Mouse (Mus musculus) embryonic fibroblast, embryonic 13.5 days (primary cell): ENCODE results near the gene Tmem35b. TPM values are rescaled to one million over a fixed set of nuclear protein-coding genes. Genes with fewer than 3 reads are reported as not detected.
A peak's percentile ranks its signal among the peaks of the same experiment; 100 is the strongest.

Experiments used
- H3K27ac ChIP-seq: 2 replicates; pipeline ENCODE4 v1.5.1; 2012; ENCODE audit warnings: low read length, control low read depth, inconsistent platforms; ENCODE audit not compliant: insufficient read depth
- H3K4me1 ChIP-seq: 2 replicates; pipeline ENCODE4 v1.6.1; 2011; ENCODE audit warnings: low read length; ENCODE audit not compliant: control insufficient read depth, insufficient read depth
- H3K4me3 ChIP-seq: 2 replicates; pipeline ENCODE4 v1.5.1; 2011; ENCODE audit warnings: mild to moderate bottlenecking, control low read depth, low read length; ENCODE audit not compliant: insufficient read depth
- CTCF ChIP-seq: IDR thresholded peaks from 2 replicates; pipeline ENCODE4 v1.5.1; 2011; ENCODE audit warnings: mild to moderate bottlenecking, control low read depth, low read length, moderate library complexity, borderline replicate concordance; ENCODE audit not compliant: insufficient read depth
- POLR2A ChIP-seq: IDR thresholded peaks from 2 replicates; pipeline ENCODE4 v1.6.1; 2011; ENCODE audit warnings: low read depth, mild to moderate bottlenecking, control low read depth, low read length, moderate library complexity
- polyA plus RNA-seq: library from polyadenylated mRNA; stranded (reverse); fragments of >200 nt; gene quantifications from 2 replicates; pipeline ENCODE4 v1.2.4, GENCODE M21; 2011; ENCODE audit warnings: low read depth; ENCODE audit not compliant: missing spikeins, insufficient read length

The Tmem35b gene
- polyA plus RNA-seq, 1 experiment: 7.3 TPM

GRCm38 (mm10) chr4:127167096-127167495 is 43.6 kb downstream of the Tmem35b start:
- H3K27ac ChIP-seq: no peak overlapping the region
- no peak overlapping the region for H3K4me3 ChIP-seq
- no peak for TF ChIP-seq CTCF
- no peak for TF ChIP-seq POLR2A
- H3K4me1 ChIP-seq: no peaks in the 10 kb centered on the region

GRCm38 (mm10) chr4:127167731-127168130 is 44.2 kb downstream of the Tmem35b start:
- Histone ChIP-seq H3K4me3 (no peak overlapping the region), H3K27ac (no peak overlapping the region), H3K4me1 (no peaks in the 10 kb centered on the region)
- TF ChIP-seq CTCF: no peak
- TF ChIP-seq POLR2A: no peak

- TF ChIP-seq POLR2A (no peak), CTCF (no peak)
- H3K27ac ChIP-seq: no peak overlapping the region
- H3K4me1 ChIP-seq: no peaks in the 10 kb centered on the region
- H3K4me3 ChIP-seq: peak overlapping the region; percentile 15
These were observed 44.9 kb downstream of the Tmem35b start for GRCm38 (mm10) chr4:127168211-127168913.

- peak within 1 kb of the TSS; percentile 15 for H3K4me3 ChIP-seq
- TF ChIP-seq POLR2A (no peak), CTCF (no peak)
- no peaks in the 10 kb centered on the region for H3K4me1 ChIP-seq
- no peak within 1 kb of the TSS for H3K27ac ChIP-seq
These were observed 45.4 kb downstream of the Tmem35b start, which contains the start of gene Dlgap3 for GRCm38 (mm10) chr4:127168914-127169345. Gene Dlgap3 (plus strand): TSS chr4:127169204.

- peak overlapping the region; percentile 7; the same call in 1 of the 2 replicates for H3K4me3 ChIP-seq
- no peak for TF ChIP-seq POLR2A
- H3K27ac ChIP-seq: no peak overlapping the region
- H3K4me1 ChIP-seq: no peaks in the 10 kb centered on the region
These were observed 46.1 kb downstream of the Tmem35b start for GRCm38 (mm10) chr4:127169346-127170221.

- H3K4me3 ChIP-seq: no peak overlapping the region
- no peak for TF ChIP-seq POLR2A
- no peak for TF ChIP-seq CTCF
- no peaks in the 10 kb centered on the region for H3K4me1 ChIP-seq
- no peak overlapping the region for H3K27ac ChIP-seq
These were observed 47.4 kb downstream of the Tmem35b start for GRCm38 (mm10) chr4:127170866-127171265.

- no peak for TF ChIP-seq POLR2A
- no peak for TF ChIP-seq CTCF
These were observed 47.9 kb downstream of the Tmem35b start for GRCm38 (mm10) chr4:127171341-127171905.

GRCm38 (mm10) chr4:127172119-127172518 is 48.6 kb downstream of the Tmem35b start:
- no peak for TF ChIP-seq POLR2A
- no peak for TF ChIP-seq CTCF
- Histone ChIP-seq H3K4me1 (no peaks in the 10 kb centered on the region), H3K4me3 (no peak overlapping the region), H3K27ac (no peak overlapping the region)

More at GRCm38 (mm10) chr4:127171341-127171905, 47.9 kb downstream of the Tmem35b start:
- H3K4me1 ChIP-seq: no peaks in the 10 kb centered on the region
- no peak overlapping the region for H3K4me3 ChIP-seq
- H3K27ac ChIP-seq: no peak overlapping the region

- TF ChIP-seq CTCF (no peak), POLR2A (no peak)
- Histone ChIP-seq H3K4me3 (no peak overlapping the region), H3K4me1 (no peaks in the 10 kb centered on the region)
These were observed 49.1 kb downstream of the Tmem35b start for GRCm38 (mm10) chr4:127172614-127173013.

More at GRCm38 (mm10) chr4:127172614-127173013, 49.1 kb downstream of the Tmem35b start:
- no peak overlapping the region for H3K27ac ChIP-seq
